Mouse (Mus musculus) brain, adult 2 months (tissue): ENCODE data around the gene 4930402F06Rik.
A peak's percentile ranks its signal among the peaks of the same experiment; 100 is the strongest.

Experiments
- DNase-seq: peaks from one replicate; pipeline ENCODE4 v3.0.0; 2011; ENCODE audit warnings: low read depth, low spot score

4930402F06Rik gene

DNA sequence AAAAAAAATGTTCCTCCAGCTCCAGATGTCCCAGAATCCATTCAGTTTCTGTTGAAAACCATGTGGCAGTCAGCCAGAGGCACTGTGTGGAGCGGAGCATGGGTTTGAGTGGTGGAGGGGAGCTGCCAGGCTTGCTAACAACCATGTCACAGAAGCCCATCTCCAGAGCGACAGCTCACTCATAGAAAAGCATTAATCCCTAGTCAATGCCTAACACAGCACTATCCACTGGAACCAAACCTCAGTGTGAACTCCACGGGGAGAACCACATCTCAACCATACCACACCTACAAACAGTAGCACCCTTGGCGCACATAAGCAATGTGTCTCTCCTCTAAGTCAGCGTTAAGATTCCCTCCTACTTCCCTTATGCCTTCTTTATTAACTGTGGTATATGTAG, at the start of gene 4930402F06Rik:
4930402F06Rik (minus strand) TSS at position 80 of the 400 bp plus-strand sequence.
- DNase-seq = peak; percentile 58

GRCm38 (mm10) chr2:35446300-35446699, 49.3 kb upstream of the 4930402F06Rik start:
- no peak for DNase-seq

DNA sequence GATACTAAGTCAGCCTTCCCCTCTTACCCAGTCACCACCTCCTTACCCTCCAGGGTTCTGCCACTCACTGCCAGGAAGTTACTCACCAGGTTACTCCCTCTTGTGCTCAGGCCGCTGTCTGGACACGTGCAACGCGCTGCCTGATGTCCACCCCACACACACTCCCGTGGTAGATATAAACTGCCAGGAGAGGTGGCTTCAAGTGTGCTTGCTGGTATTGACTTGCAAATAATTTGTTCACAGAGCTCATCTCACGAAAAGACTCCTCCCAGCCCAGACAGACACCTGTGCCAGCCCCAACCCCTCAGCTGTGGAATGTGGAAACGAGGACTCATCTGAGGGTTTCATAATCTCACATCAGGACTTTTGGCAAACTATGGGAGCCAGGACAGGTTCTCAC, 48.6 kb upstream of the 4930402F06Rik start:
- DNase-seq = no peak

DNA sequence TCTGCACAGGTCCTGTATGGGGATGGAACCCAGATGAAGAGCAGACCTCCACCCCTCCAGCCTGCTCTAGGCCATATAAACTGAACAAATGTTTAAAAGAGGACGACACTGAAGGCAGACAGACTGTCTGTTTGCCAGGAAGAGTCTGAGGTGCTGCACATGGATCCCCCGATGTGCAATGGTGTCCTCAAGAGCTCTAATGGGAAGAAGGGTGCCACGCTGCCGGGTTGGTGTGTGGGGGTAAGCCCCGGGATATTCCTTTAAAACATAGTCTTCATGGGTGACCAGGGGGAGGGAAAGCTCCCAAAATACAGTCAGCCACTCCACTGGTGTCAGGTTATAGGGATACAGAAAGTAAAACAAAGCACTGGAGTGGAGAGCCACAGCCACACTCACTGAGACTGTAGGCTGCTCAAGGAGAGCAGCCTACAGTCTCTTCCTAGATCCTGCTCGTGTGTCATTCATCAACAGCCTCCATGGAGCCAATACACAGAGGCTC, 47.8 kb upstream of the 4930402F06Rik start:
- DNase-seq = no peak

DNA sequence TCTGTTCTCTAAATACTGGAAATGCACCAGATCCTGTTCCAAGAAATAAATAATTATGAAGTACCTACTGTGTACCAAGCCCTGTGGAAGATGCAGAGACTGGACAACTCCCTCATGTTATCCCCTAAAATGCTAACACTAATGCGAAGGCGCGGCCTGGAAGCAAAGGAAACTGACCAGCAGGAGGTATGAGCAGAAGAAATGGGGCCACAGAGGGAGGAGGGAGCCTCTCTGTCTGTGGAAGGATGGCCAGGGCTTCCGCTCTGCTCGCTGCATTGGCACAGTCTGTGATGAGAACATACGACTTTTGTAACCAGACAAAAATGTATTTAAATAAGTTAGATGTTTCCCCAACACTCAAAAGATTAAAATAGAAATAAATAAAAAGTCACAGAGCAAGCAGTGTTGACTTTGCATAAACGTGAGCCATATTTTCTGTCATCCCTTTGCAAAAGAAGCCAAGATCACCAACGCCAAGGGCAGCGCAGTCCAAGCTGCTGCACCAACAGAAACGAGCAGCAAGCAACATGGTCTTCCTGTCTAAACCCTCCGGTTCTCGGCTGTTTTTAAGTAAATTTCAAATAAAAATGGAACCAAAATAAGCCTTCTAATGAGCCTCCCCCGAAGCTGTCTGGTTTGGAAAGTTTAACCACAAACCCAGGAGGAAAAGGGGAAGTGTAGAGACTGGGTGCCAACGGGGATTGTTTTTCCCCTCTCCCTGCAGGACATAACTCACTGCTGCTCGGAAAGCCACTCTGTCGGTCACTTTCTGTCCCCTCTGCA, 47.2 kb upstream of the 4930402F06Rik start:
- peak; percentile 48 for DNase-seq

DNA sequence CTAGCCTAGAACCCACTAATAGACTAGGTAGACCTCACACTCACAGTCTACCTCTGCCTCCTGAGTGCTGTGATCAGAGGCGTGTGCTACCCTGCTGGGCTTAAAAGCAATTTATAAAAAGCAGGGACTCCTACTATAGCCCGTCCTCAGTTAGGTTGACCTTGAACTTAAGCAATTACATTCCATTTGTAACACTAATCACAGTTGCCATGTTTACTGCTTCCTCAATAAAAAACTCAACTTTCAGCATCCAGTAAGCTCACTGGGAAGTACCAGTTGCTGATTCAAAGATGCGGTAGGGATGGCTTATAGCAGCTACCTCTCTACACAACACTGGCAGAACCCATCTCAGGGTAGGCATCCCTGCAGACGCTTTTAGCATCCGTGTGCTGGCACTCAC, 46.4 kb upstream of the 4930402F06Rik start:
- DNase-seq = no peak

- no peak for DNase-seq
Measured at GRCm38 (mm10) chr2:35442079-35442478, 45.1 kb upstream of the 4930402F06Rik start.

DNA sequence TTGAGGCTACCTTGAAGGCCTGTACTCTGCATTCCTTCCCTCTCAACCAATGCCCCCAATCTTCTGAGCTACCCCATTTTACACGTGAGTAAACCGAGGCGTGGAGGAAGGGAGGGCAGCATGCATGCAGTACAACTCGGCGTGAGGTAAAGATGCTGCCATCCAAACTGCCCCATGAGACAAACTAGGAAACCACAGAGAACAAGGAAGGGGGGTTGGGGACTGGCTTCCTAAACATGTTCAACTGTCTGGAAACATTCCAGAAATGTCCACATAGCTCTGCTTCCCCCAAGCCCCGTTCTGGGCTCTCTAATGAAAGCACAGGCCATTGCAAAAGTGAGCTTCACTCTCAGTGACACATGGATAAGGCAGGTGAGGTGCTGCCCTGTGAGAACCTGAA, 44.4 kb upstream of the 4930402F06Rik start:
- no peak for DNase-seq

- no peak for DNase-seq
Measured at GRCm38 (mm10) chr2:35440480-35440879, 43.5 kb upstream of the 4930402F06Rik start.

- no peak for DNase-seq
Measured at GRCm38 (mm10) chr2:35437796-35438195, 40.8 kb upstream of the 4930402F06Rik start.

DNA sequence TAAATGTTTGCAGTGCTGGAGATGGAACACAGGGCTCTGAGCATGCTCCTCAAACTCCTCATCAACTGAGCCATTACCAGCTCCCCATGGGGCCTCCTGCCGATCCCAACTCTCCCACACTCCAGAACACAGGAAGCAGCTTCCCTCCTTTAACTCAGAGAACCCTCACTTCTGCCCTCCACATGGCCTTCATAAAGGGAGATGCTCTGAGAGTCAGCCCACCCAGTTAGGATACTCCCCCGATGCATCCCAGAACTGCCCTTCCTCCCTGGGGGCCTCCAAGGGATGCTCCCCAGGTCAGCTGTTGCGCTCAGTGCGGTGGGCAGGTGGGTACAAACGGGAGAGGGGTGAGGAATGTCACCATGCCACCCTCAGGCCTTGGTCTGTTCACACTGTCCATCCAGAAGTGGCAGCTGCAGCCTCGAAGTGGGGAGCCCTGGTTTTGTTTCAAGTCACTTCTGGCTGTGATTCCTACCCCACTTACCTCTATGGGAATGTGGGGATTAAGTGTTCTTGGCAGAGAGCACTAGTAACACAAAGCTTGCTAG, 37.7 kb upstream of the 4930402F06Rik start:
- DNase-seq = no peak

- DNase-seq = no peak
Measured at GRCm38 (mm10) chr2:35433428-35433827, 36.5 kb upstream of the 4930402F06Rik start.

- no peak for DNase-seq
Measured at GRCm38 (mm10) chr2:35432472-35432871, 35.5 kb upstream of the 4930402F06Rik start.

DNA sequence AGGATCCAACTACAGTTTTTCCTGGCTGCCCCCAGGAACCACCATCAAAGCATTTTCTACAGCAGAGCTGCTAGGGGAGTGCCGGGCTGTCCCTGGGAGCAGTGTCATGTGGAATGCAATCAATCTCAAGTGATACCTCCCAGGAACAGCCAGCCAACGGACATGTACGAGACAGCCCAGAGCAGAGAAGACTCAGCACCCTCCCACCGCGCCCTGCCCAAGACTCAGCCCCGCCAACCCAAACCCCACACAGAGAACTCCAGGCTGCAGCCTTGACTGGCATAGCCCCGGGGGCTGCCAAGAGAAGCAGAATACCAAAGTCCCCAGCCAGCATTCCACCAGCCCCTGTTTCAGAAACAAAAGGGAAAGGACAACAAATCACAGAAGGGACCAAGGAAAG, 35.0 kb upstream of the 4930402F06Rik start:
- no peak for DNase-seq

- DNase-seq = no peak
Measured at GRCm38 (mm10) chr2:35430806-35431205, 33.8 kb upstream of the 4930402F06Rik start.

GRCm38 (mm10) chr2:35428615-35429300, 31.8 kb upstream of the 4930402F06Rik start:
- no peak for DNase-seq

DNA sequence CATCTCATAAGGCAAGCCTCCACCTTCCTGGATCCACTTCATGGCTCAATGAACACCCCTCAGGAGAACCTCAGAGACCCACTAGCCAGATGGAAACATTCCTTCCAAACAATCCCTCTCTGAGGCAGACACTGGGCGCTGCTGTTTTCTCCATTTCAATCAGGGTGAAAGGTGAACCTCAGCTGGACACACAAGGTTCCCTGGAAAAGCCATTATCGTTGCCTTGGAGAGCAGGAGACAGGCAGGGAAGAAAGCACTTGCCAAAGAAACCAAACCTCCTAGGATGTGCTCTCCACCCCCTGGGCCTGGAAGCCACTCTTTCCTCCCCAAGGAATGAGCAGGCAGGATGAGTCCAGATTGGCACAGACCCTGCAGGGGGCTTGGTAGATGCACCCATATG, 30.6 kb upstream of the 4930402F06Rik start:
- no peak for DNase-seq

DNA sequence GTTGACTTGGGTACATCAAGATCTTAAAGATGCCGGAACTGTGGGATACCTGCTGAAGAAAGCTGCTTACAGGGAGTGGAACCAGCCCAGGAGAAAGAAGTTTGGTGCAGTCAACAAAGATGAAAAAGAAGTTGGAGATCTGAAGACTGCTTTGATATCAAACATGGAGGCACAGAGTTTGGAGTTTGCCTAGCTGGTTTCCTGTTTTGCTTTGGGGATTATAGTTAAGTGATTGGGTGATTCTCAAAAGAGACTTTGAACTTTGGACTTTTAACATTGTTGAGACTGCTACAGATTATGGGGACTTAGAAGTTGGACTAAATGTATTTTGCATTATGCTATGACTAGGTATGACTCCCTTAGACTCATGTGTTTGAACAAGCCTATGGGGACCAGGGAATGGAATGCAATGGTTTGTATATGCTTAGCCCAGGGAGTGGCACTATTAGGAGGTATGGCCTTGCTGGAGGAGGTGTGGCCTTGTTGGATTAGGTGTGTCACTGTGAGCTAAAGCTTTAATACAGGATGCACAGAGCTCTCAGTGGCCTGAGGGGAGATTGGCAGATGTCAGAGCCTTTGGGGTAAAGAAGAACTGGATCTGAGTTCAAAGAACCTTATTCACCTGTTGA, 26.9 kb upstream of the 4930402F06Rik start:
- DNase-seq = no peak

- DNase-seq = no peak
Measured at GRCm38 (mm10) chr2:35422384-35422783, 25.4 kb upstream of the 4930402F06Rik start.

GRCm38 (mm10) chr2:35420681-35421080, 23.7 kb upstream of the 4930402F06Rik start:
- no peak for DNase-seq

DNA sequence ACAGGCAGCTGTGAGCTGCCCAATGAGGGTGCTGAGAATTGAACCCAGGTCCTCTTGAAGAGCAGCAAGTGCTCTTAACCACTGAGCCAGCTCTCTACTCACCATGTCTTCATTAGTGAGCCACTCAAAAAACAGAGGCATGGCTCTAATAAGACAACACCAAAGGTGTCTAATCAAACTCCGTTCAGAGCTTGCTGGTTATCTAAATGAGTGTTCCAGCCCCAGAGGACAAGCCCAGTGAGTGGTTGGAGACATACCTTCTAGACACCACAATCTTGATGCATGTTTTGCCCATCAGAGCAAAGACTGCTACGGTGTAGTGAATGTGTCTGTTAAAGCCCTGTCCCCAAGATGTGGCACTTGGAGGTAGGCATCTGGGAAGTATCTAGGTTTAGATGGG, 22.7 kb upstream of the 4930402F06Rik start:
- no peak for DNase-seq

GRCm38 (mm10) chr2:35419243-35419642, 22.3 kb upstream of the 4930402F06Rik start:
- no peak for DNase-seq
